Mouse (Mus musculus): ENCODE data around the gene Phf21a.

The Phf21a gene

GRCm38 (mm10) chr2:92231706-92232105, 138.8 kb downstream of the Phf21a start:
- DNase-seq (ENCODE audit: low spot score in 2 of 2), result no peak

GRCm38 (mm10) chr2:92234768-92235332, 141.9 kb downstream of the Phf21a start:
- no peak for DNase-seq (ENCODE audit: low spot score in 2 of 2)

- DNase-seq (ENCODE audit: low spot score in 2 of 2), result no peak
These were observed 147.4 kb downstream of the Phf21a start for GRCm38 (mm10) chr2:92240299-92240698.

- no peak for DNase-seq (ENCODE audit: low spot score in 2 of 2)
These were observed 147.9 kb downstream of the Phf21a start for GRCm38 (mm10) chr2:92240816-92241215.

GRCm38 (mm10) chr2:92241317-92241716, 148.4 kb downstream of the Phf21a start:
- DNase-seq (ENCODE audit: low spot score in 2 of 2), result no peak

GRCm38 (mm10) chr2:92246112-92246511, 153.2 kb downstream of the Phf21a start:
- no peak for DNase-seq (ENCODE audit: low spot score in 2 of 2)

- no peak for DNase-seq (ENCODE audit: low spot score in 2 of 2)
These were observed 154.8 kb downstream of the Phf21a start for GRCm38 (mm10) chr2:92247711-92248110.

GRCm38 (mm10) chr2:92250472-92250871, 157.6 kb downstream of the Phf21a start:
- DNase-seq (ENCODE audit: low spot score in 2 of 2), result no peak

DNA sequence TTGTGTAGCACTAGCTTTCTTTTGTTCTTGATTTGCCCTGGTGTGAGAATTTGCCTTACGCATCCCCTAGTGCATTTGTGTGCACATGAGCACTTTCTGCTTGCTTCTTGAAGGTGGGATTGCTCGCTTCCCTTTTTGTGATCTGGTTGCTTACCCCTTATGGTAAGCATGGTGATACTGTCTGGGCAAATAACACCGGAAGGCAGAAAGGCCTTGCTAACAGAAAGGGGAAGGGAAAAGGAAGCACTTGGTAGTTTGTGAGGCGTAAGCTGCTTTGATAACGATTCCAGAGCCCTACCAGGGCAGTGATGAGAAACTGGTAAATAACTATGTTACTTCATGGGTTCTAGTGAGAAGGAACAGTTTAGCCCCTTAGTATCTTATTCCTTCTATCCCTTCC, 160.9 kb downstream of the Phf21a start:
- no peak for DNase-seq (ENCODE audit: low spot score in 2 of 2)

- DNase-seq (ENCODE audit: low spot score in 2 of 2), result no peak
These were observed 163.2 kb downstream of the Phf21a start for GRCm38 (mm10) chr2:92256141-92256540.

DNA sequence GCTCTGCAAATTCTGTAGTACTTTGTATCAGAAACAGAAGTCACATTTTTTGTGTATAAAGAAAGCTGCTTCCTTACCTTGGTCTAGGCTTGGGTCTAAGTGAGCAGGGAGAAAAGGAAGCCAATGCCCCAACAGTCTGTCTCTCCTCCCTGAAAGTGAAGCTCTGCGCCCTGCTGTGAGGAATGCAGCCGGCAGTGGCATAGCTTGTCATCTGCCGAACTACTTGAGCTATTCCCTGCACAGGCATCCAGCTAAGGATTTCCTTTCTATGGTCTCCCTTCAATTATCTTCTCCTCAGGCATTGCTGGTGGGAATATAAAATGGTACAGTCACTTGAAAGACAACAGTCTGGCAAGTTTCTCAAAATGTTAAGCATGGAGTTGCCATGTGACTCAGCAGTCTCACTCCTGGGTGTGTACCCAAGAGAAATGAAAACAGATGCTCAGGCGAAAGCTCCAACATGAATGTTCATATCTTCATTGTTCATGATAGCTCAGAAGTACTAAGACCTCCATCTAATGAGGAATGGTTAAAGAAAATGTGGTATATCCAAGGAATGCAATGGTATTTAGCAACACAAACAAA, 164.5 kb downstream of the Phf21a start:
- DNase-seq (ENCODE audit: low spot score in 2 of 2), result no peak

DNA sequence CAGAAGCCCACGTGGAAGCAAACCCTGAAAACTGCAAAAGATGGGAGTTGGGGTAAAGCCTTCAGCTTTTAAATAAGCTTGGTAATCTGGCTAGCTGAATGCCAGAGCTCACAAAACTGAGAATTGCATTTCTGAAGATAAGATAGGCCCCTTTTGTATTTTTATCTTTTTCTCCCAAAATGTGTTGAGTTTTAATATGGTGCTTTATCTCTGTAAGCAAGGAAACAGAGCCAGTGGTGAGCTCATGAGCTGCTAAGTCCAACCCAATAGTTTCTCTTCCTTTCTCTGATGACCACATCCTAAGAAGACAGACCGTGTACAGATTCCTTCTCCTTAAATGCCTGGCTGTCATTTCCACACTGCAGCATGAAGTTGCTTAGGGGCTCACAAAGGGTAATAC, 167.0 kb downstream of the Phf21a start:
- DNase-seq (ENCODE audit: low spot score in 2 of 2), result no peak

GRCm38 (mm10) chr2:92266100-92266617, 173.2 kb downstream of the Phf21a start:
- DNase-seq (ENCODE audit: low spot score in 2 of 2), result no peak

- no peak for DNase-seq (ENCODE audit: low spot score in 2 of 2)
These were observed 176.3 kb downstream of the Phf21a start for GRCm38 (mm10) chr2:92269227-92269626.

DNA sequence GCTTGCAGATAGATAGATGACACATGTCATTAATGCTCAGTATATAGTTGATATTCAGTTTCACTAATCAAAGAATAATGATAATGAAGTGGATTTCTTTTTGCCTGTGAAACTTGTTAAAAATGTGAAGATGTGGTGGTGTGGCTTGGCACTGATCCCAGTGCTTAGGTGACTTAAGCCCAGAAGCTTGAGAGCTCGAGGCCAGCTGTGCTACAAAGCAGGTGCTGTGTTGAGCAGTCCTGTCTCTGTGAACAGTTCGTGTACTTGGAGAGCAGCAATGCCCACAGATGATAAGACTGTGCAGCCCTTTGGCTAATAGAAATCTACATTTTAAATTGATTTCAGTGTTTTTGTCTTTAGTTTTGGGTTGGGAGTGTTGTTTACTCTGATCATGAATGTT, 179.6 kb downstream of the Phf21a start:
- no peak for DNase-seq (ENCODE audit: low spot score in 2 of 2)

GRCm38 (mm10) chr2:92273101-92273801, 180.3 kb downstream of the Phf21a start:
- DNase-seq (ENCODE audit: low spot score in 2 of 2), result no peak

GRCm38 (mm10) chr2:92273802-92274183, 180.9 kb downstream of the Phf21a start:
- DNase-seq (ENCODE audit: low spot score in 2 of 2), result no peak

DNA sequence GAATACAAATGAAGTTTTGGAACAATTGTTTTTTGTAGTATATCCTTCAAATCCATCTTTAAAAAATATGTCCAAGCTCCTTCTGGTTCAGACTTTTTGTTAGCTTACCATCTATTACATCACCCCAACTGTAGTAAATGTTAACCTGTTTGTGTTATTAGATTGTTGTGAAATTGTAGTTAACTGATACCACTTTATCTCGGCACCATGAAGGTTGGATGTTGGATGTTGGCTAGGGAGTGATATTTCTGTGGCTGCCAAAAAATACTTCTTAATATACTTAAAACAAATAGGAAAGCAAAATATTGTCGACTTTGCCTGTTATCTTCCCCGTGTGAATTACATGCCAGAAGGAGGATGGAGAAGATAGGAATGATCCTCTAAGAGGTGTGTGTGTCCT, 184.9 kb downstream of the Phf21a start:
- DNase-seq (ENCODE audit: low spot score in 2 of 2), result no peak

- no peak for DNase-seq (ENCODE audit: low spot score in 2 of 2)
These were observed 185.7 kb downstream of the Phf21a start for GRCm38 (mm10) chr2:92278663-92279062.

DNA sequence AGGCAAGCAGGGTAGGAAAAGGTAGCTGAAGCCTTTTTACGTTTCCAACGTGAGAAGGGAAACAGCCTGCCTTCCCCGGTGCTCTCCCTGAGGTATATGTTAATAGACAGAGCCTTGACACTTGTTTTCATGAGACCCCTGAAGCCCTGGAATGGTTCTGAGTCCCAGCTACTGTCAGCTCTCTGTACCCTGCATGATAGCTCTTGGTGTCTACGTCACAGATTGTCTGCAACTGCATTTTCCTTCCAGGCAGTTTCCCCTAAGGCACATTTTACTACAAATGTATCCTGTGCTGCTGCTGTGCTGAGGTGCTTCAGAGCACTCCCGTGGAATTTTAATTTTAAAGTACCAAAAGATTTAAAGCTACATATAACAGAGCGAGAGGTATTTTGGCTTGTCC, 186.5 kb downstream of the Phf21a start:
- no peak for DNase-seq (ENCODE audit: low spot score in 2 of 2)

- no peak for DNase-seq (ENCODE audit: low spot score in 2 of 2)
These were observed 192.7 kb downstream of the Phf21a start for GRCm38 (mm10) chr2:92285597-92285996.

DNA sequence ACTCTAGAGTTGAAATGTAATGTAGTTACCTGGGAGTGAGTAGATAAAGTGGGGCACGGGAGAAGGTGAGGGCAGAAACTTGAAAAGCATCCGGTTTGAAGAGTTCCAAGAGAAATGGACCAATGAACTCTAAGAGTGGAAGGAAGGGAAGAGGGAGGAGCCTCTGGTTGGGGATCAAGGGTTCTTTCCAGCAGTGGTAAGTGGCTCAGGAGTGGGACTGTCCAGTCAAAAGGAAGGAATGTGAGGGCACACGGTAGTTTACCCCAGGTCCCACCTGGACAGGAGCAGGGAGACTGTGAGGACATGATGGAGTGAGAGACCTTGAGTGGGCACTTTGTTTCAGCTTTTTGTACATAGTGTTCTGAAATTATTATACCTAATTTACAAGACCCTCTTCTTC, 196.4 kb downstream of the Phf21a start:
- DNase-seq (ENCODE audit: low spot score in 2 of 2), result no peak

DNA sequence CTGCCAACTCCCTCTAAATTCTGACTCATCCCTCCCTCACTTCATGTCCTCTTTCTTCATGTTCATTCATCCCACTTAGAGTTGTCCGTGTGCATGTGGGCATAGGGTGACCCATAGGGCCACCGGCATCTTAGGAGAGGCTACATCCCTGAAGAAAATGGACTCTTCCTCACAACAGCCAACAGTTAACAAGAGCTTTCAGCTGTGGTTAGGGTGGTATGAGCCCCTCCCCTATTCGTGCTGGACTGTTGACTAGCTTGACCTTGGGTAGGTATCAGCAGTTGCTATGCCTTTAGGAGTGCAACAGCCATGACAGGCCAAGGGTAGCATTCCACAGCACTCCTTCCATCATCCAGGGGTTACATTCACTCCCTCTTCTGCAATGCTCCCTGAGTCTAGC, 198.6 kb downstream of the Phf21a start:
- no peak for DNase-seq (ENCODE audit: low spot score in 2 of 2)

All from spleen, postnatal 14 days (tissue).